Comparison of ENCODE assay signal across 9 mouse cellular contexts in genomic region chr16:5195080-5195479, GRCm38 (mm10). TPM values are rescaled to one million over a fixed set of nuclear protein-coding genes. Genes with fewer than 3 reads are reported as not detected.
DNase-seq lines count a peak whose midpoint lies in the region; ATAC-seq and TF ChIP-seq lines count a peak whose summit lies in the region.
"Had no signal": no experiment of that assay in that cellular context is flagged by ENCODE, and none has a peak within 500 bp of the region (broad histone marks: within the 10 kb centered on the region; RNA-seq: fewer than 3 reads in every experiment).

No protein-coding gene starts in this region.

- no peaks in the 10 kb centered on the region for H3K9me3 ChIP-seq in forebrain, postnatal 0 days (ENCODE audit: low read length)
- no peaks in the 10 kb centered on the region for H3K9me3 ChIP-seq in forebrain, embryonic 12.5 days

- no peak overlapping the region for H3K4me2 ChIP-seq in forebrain, postnatal 0 days (ENCODE audit: low read depth)
- H3K4me2 ChIP-seq in forebrain, embryonic 12.5 days: no peak overlapping the region

- H3K9ac ChIP-seq in forebrain, postnatal 0 days: no peak overlapping the region
- H3K9ac ChIP-seq in forebrain, embryonic 12.5 days: no peak overlapping the region

- peak; percentile 58 for TF ChIP-seq CTCF in forebrain, postnatal 0 days (IDR thresholded peaks at IDR 0.05; ENCODE audit: low read depth)
- peak; percentile 73 for TF ChIP-seq CTCF in lung, adult 2 months (IDR thresholded peaks at IDR 0.05; ENCODE audit: insufficient read depth, low read length)
- TF ChIP-seq CTCF in spleen, adult 2 months (IDR thresholded peaks at IDR 0.05; ENCODE audit: extremely low read depth, insufficient read depth, insufficient read length, insufficient replicate concordance): peak; percentile 54; the same call in 1 of the 2 replicates

- peak; percentile 17 for DNase-seq in forebrain, postnatal 0 days
- DNase-seq in 3134 (ENCODE audit: extremely low read depth, insufficient read length, low spot score) (peak; percentile 41), adipocyte (ENCODE audit: low spot score) (peak; percentile 78)
- DNase-seq in embryo, embryonic 11 days: peak; percentile 78
- DNase-seq in kidney, adult 8-10 months: peak; percentile 53 to 65
- peak; percentile 34 for DNase-seq in lung, adult 2 months
- peak; percentile 19 to 40 for DNase-seq in spleen, adult 2 months (ENCODE audit: low read depth in 1 of 2, low spot score in 2 of 2)

- no peaks in the 10 kb centered on the region for H3K27me3 ChIP-seq in forebrain, postnatal 0 days (ENCODE audit: insufficient read depth, low read length)
- peaks cover 5% of the 10 kb centered on the region; the same call in 1 of the 2 replicates for H3K27me3 ChIP-seq in forebrain, embryonic 12.5 days
- no peaks in the 10 kb centered on the region for H3K27me3 ChIP-seq in spleen, adult 2 months (ENCODE audit: control insufficient read depth, insufficient read depth, low read length)

- no peak overlapping the region for H3K4me3 ChIP-seq in forebrain, postnatal 0 days (ENCODE audit: low read depth, low read length)
- no peak overlapping the region for H3K4me3 ChIP-seq in forebrain, embryonic 12.5 days (replicated peaks)
- no peak overlapping the region for H3K4me3 ChIP-seq in lung, adult 2 months (replicated peaks; ENCODE audit: extremely low read depth, low read depth, low read length)
- H3K4me3 ChIP-seq in spleen, adult 2 months (ENCODE audit: extremely low read depth, insufficient read depth, insufficient read length): no peak overlapping the region

- no peak for ATAC-seq in forebrain, postnatal 0 days
- ATAC-seq in forebrain, embryonic 12.5 days (ENCODE audit: low FRiP score): no peak

- no peak overlapping the region for H3K27ac ChIP-seq in forebrain, postnatal 0 days (ENCODE audit: low read depth, low read length)
- no peak overlapping the region for H3K27ac ChIP-seq in forebrain, embryonic 12.5 days
- H3K27ac ChIP-seq in spleen, adult 2 months (ENCODE audit: insufficient read depth, low read length): no peak overlapping the region
- H3K27ac ChIP-seq: macrophage had no signal

- 30% methylated on average over 6 of the region's 6 CpGs for WGBS in forebrain, postnatal 0 days
- 32% methylated on average over 6 of the region's 6 CpGs for WGBS in forebrain, embryonic 12.5 days
- 20% methylated on average over 6 of the region's 6 CpGs for WGBS in lung, adult 2 months
- 43% methylated on average over 6 of the region's 6 CpGs for WGBS in spleen, adult 2 months

- TF ChIP-seq POLR2A in lung, adult 2 months (IDR thresholded peaks at IDR 0.05; ENCODE audit: borderline replicate concordance, extremely low read depth, low read depth, low read length): no peak
- no peak for TF ChIP-seq POLR2A in spleen, adult 2 months (IDR thresholded peaks at IDR 0.05; ENCODE audit: low read depth, low read length)

- H3K4me1 ChIP-seq in forebrain, postnatal 0 days (ENCODE audit: insufficient read depth): no peaks in the 10 kb centered on the region
- H3K4me1 ChIP-seq in forebrain, embryonic 12.5 days: no peaks in the 10 kb centered on the region
- no peaks in the 10 kb centered on the region for H3K4me1 ChIP-seq in lung, adult 2 months (ENCODE audit: control insufficient read depth, insufficient read depth, low read length)
- H3K4me1 ChIP-seq in spleen, adult 2 months (ENCODE audit: control insufficient read depth, insufficient read depth, insufficient read length): no peaks in the 10 kb centered on the region

- H3K36me3 ChIP-seq in forebrain, postnatal 0 days (ENCODE audit: insufficient read depth): peaks cover 15% of the 10 kb centered on the region
- peaks cover 8% of the 10 kb centered on the region; the same call in 1 of the 2 replicates for H3K36me3 ChIP-seq in forebrain, embryonic 12.5 days (replicated peaks)
- peaks cover 27% of the 10 kb centered on the region for H3K36me3 ChIP-seq in spleen, adult 2 months (ENCODE audit: control insufficient read depth, insufficient read depth, low read length)

RNA-seq across cellular contexts. Expression of gene Nagpa, which starts 8.7 kb away (rescaled TPM):
- total RNA-seq in forebrain, postnatal 0 days (2014; rRNA removed): 6.5 and 8.9 TPM in 2 replicates
- polyA plus RNA-seq in forebrain, postnatal 0 days (2015; fragmentation: Nextera tagmentation; extraction: Ambion mirVana): 7.0 and 8.8 TPM in 2 replicates
- polyA plus RNA-seq in forebrain, embryonic 12.5 days (2016; fragmentation: Nextera tagmentation; extraction: Ambion mirVana): 9.3 and 12.8 TPM in 2 replicates
- polyA plus RNA-seq in lung, adult 2 months (2012; rRNA removed): 48.6 and 59.7 TPM in 2 replicates
- polyA plus RNA-seq in spleen, adult 2 months (2012; rRNA removed): 41.7 and 56.1 TPM in 2 replicates

RNA-seq across cellular contexts. Expression of gene AU021092, which starts 27.0 kb away (rescaled TPM):
- 17.2 and 21.8 TPM in 2 replicates for total RNA-seq in forebrain, postnatal 0 days (2014; rRNA removed)
- polyA plus RNA-seq in forebrain, postnatal 0 days (2015; fragmentation: Nextera tagmentation; extraction: Ambion mirVana): 9.8 and 10.9 TPM in 2 replicates
- 4.7 and 5.9 TPM in 2 replicates for polyA plus RNA-seq in forebrain, embryonic 12.5 days (2016; fragmentation: Nextera tagmentation; extraction: Ambion mirVana)
- polyA plus RNA-seq in lung, adult 2 months (2012; rRNA removed): 122 and 139 TPM in 2 replicates
- 39.9 and 44.4 TPM in 2 replicates for polyA plus RNA-seq in spleen, adult 2 months (2012; rRNA removed)
- polyA plus RNA-seq: macrophage had no signal

RNA-seq across cellular contexts. Expression of gene Alg1, which starts 38.3 kb away (rescaled TPM):
- total RNA-seq in forebrain, postnatal 0 days (2014; rRNA removed): 39.7 and 41.1 TPM in 2 replicates
- polyA plus RNA-seq in forebrain, postnatal 0 days (2015; fragmentation: Nextera tagmentation; extraction: Ambion mirVana): 38.9 and 43.7 TPM in 2 replicates
- polyA plus RNA-seq in forebrain, embryonic 12.5 days (2016; fragmentation: Nextera tagmentation; extraction: Ambion mirVana): 24.4 and 27.1 TPM in 2 replicates
- 64.6 and 74.1 TPM in 2 replicates for polyA plus RNA-seq in lung, adult 2 months (2012; rRNA removed)
- polyA plus RNA-seq in spleen, adult 2 months (2012; rRNA removed): 42.1 and 45.4 TPM in 2 replicates

RNA-seq across cellular contexts. Expression of gene Sec14l5, which starts 48.2 kb away (rescaled TPM):
- 0.15 and 0.48 TPM in 2 replicates for total RNA-seq in forebrain, postnatal 0 days (2014; rRNA removed)
- polyA plus RNA-seq in forebrain, postnatal 0 days (2015; fragmentation: Nextera tagmentation; extraction: Ambion mirVana): 0.05 and 0.08 TPM in 2 replicates
- polyA plus RNA-seq in forebrain, embryonic 12.5 days (2016; fragmentation: Nextera tagmentation; extraction: Ambion mirVana): 0.28 and 0.33 TPM in 2 replicates
- 1.3 and 2.9 TPM in 2 replicates for polyA plus RNA-seq in lung, adult 2 months (2012; rRNA removed)
- polyA plus RNA-seq in spleen, adult 2 months (2012; rRNA removed): 0.53 and 0.55 TPM in 2 replicates
- polyA plus RNA-seq: macrophage had no signal

Comparison
In these comparisons a context has a peak if more than half of its experiments do, and no peak if none do; other contexts are left out.
1. DNase-seq: peak in every context shown above with its lines; median percentile 78 in adipocyte; 78 in embryo, embryonic 11 days; 59 in kidney, adult 8-10 months; 41 in 3134; 34 in lung, adult 2 months; 30 in spleen, adult 2 months; 17 in forebrain, postnatal 0 days.